Mouse (Mus musculus) midbrain, embryonic 10.5 days (tissue): ENCODE measurements around the gene Spats1. TPM values are rescaled to one million over a fixed set of nuclear protein-coding genes. Genes with fewer than 3 reads are reported as not detected.

Experiments
- polyA plus RNA-seq: library from polyadenylated mRNA; unstranded; fragments of >200 nt; fragmentation: Nextera tagmentation; extraction: Ambion mirVana; gene quantifications from 2 replicates; pipeline ENCODE4 v1.2.1, GENCODE M21; 2016

Gene Spats1
- polyA plus RNA-seq, 1 experiment from 2014 or later = 0.42 TPM

Other genes with a start within 250 kb of the Spats1 start
- gene Cdc5l, start 41.7 kb downstream of the Spats1 start, polyA plus RNA-seq = 67.9 and 68.3 TPM in 2 replicates
- 33.9 and 35.7 TPM in 2 replicates for gene Aars2, start 31.4 kb upstream of the Spats1 start, polyA plus RNA-seq
- 1.4 and 1.7 TPM in 2 replicates for gene Tcte1, start 48.0 kb upstream of the Spats1 start, polyA plus RNA-seq
- 7.0 and 10.2 TPM in 2 replicates for gene Tmem151b, start 74.3 kb upstream of the Spats1 start, polyA plus RNA-seq
- gene Nfkbie, start 80.3 kb upstream of the Spats1 start, polyA plus RNA-seq = 8.6 and 9.2 TPM in 2 replicates
- gene Slc35b2, start 88.5 kb upstream of the Spats1 start, polyA plus RNA-seq = 122 and 124 TPM in 2 replicates
- 1,780 and 2,044 TPM in 2 replicates for gene Hsp90ab1, start 97.9 kb upstream of the Spats1 start, polyA plus RNA-seq
- 62.9 and 70.6 TPM in 2 replicates for gene Slc29a1, start 124.2 kb upstream of the Spats1 start, polyA plus RNA-seq
- gene Mymx, start 126.7 kb upstream of the Spats1 start, polyA plus RNA-seq = 0.21 and 0.39 TPM in 2 replicates
- gene Capn11, start 183.9 kb upstream of the Spats1 start, polyA plus RNA-seq = 0.76 and 1.5 TPM in 2 replicates
- gene Mrpl14, start 210.9 kb upstream of the Spats1 start, polyA plus RNA-seq = 148 and 155 TPM in 2 replicates
- gene Tmem63b, start 211.5 kb upstream of the Spats1 start, polyA plus RNA-seq = 60.5 and 82.0 TPM in 2 replicates